Mouse (Mus musculus): Measurements from ENCODE around the gene Olfr658. TPM values are rescaled to one million over a fixed set of nuclear protein-coding genes. Genes with fewer than 3 reads are reported as not detected.

The Olfr658 gene
- 0.18 and 0.39 TPM in 2 replicates for total RNA-seq (2017)

DNA sequence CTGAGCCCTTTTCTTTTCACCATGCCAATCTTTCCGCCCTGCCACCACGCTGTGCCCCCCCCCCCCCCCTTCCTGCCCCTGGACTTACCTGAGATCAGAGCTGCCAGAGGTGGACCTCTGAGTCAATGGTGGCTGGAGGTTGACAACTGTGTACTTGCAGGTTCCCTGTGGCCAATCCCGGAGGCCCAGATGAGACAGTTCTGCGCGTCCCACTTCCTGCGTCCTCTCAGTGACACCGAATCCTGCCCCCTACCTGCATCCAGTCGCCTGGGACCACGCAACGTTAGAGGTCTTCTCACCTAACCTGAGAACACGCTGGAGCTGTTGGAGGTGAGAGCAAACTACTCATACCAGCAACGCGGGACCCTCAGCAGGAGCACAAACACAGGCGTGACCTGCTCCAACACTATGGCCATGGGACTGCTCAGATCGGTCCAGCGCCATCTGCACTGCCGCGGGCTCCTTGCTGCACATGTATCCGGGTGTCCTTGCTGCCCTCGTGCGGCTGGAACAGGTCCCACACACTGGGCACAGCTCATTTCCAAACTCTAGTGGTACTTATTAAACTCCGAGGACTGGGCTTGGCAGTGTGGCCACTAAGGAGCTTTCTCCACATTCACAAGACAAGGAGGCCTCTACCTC lies at the start of gene Olfr658:
Olfr658 (minus strand) TSS at position 465 of the 642 bp plus-strand sequence.
- ATAC-seq (replicated peaks; ENCODE audit: low read depth, poor library complexity, severe bottlenecking): peak; percentile 100

DNA sequence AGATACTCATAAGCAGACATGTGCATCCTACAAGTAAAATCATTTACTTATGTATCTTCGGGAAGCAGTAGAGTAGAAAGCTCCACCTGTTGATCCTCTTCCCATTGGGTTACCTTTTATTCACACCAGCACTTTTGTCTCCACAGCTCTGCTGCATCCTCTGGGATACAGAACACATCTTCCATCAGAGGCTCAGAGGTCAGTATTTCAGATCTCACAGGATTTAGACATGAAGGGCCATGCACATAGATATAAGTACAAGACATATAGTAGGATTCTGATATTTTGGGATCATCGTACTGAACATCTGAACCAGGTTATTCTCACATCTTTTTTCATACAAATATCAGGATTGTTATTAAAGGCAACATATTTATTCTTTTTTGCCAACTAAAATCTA lies 39.1 kb upstream of the Olfr658 start, which contains the start of gene Olfr661:
Olfr661 (plus strand) TSS at position 301 of the 400 bp plus-strand sequence.
- no peak for ATAC-seq (replicated peaks; ENCODE audit: low read depth, poor library complexity, severe bottlenecking)

DNA sequence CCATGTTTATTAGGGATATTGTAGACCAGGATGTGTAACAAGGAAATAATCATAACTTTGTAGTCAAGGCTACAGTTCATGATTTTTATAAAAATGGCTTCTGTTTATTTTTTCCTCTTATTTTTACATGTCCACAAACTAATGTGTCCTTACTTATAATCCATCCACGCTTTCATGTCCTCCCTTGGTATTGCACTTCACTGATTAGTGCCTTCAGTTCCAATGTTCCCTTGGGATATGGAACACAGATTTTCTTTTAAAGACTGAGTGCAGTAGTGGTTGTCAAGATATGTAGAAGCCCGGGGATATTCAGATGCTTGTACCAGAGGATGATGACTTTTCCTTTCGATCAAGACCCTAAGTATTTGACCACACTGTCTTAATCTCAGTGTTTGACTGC lies 19.3 kb upstream of the Olfr658 start, which contains the start of gene Olfr659:
Olfr659 (plus strand) TSS at position 301 of the 400 bp plus-strand sequence.
- ATAC-seq (replicated peaks; ENCODE audit: low read depth, poor library complexity, severe bottlenecking): no peak

DNA sequence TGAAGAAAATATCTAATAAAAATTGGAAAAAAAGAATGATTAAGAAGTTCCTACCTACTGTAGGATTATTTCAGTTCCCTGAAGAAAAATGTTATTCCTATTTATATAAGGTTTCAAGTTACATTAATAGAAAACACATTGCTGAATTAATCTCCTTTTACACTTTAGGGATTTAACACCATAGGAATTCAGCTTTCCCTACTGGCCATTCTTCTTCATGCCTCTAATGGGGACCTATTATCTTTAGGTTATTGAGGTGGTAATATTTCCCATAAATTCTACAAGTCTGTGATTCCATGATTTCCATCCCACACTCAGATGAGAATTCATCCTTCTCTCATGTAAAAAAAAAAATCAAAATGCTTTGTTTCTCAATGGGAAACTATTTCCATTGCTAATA lies 22.6 kb downstream of the Olfr658 start, which contains the start of gene Olfr657:
Olfr657 (plus strand) TSS at position 301 of the 400 bp plus-strand sequence.
- ATAC-seq (replicated peaks; ENCODE audit: low read depth, poor library complexity, severe bottlenecking): no peak

DNA sequence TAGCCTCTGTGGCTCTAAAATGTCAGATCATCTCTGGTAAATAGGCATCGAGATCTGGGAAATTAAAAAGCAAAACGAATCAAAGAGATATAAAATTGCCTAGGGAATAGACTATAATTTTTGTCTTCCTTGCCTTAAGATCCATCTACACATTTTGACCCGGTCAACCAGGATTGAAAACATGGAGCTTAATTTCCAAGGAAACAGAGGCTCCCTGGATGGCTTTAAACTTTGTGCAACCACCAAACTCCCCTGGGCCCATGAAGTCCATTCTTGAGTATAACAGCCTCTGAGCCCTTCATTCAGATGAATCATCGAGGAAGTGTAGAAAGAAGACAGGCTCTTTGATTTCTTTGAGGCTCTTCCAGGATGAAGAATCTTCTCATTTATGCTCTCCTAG lies 33.5 kb downstream of the Olfr658 start, which contains the start of gene Olfr656:
Olfr656 (plus strand) TSS at position 301 of the 400 bp plus-strand sequence.
- no peak for ATAC-seq (replicated peaks; ENCODE audit: low read depth, poor library complexity, severe bottlenecking)

DNA sequence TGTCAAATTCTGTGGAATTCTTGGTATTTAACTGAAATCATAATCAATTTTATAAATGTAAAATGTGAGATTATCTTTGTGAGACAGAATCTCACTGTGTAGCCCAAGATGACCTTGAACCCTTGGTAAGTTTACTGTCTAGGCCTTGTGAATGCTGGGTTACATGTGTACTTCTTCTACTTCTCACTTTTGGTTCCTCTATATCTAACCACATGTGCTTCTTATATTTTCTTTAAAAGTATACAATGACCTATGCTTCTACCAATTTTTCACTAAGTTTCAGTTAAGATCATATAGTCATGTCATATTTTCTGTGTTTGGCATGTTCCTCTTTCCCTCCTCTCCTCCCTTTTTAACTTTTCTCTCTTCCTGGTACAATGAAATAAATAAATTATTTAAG lies 42.4 kb downstream of the Olfr658 start:
- ATAC-seq (replicated peaks; ENCODE audit: low read depth, poor library complexity, severe bottlenecking): peak; percentile 87

DNA sequence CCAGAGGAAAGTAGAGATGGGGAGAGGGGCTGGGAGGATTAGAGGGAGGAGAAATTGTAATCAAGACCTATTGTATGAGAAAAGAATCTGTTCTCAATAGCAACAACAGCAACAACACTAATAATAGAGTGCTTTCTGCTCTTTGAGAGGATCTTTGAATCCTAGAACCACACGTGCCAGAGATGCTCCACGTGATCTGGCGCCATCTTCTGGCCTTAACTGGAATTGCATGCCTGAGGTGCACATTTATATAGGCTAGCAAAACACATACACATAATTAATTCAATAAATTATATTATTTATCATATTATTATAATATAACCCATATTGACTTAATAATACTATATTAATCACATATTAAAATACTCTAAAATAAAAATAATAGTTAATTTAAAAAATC lies 43.9 kb downstream of the Olfr658 start:
- peak; percentile 96 for ATAC-seq (replicated peaks; ENCODE audit: low read depth, poor library complexity, severe bottlenecking)

DNA sequence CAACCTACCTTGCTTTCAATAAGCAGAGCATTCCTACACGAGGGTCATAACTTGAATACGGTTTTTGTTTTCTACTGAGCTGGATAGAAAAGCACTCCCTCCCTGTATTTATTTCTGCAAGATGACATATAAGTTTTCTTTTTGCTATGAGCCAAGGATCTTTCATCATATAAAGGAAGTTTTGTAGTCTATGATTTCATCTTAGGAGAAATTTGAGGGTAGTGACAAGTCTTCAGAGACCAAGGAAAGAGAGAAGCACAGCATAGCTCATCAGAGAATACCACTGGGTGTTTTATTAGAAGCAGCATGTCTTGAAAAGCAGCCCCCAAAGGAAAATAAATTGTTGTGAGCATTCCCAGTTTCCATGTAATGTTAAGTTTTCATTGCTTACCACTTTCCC lies 45.4 kb downstream of the Olfr658 start, which contains the start of gene Olfr655:
Olfr655 (minus strand) TSS at position 101 of the 400 bp plus-strand sequence.
- no peak for ATAC-seq (replicated peaks; ENCODE audit: low read depth, poor library complexity, severe bottlenecking)

Other genes with a start within 250 kb of the Olfr658 start
- 0.27 and 1.5 TPM in 2 replicates for gene Trim30c, start 246.5 kb downstream of the Olfr658 start, total RNA-seq (2017)
- gene Trim30a, start 182.1 kb downstream of the Olfr658 start, total RNA-seq (2017): 35.5 and 36.2 TPM in 2 replicates
- 12.2 and 12.4 TPM in 2 replicates for gene Trim30d, start 139.5 kb downstream of the Olfr658 start, total RNA-seq (2017)
- not detected in 2 replicates for gene Olfr651, start 97.2 kb downstream of the Olfr658 start, total RNA-seq (2017)
- not detected in 2 replicates for gene Olfr652, start 86.4 kb downstream of the Olfr658 start, total RNA-seq (2017)
- not detected in 2 replicates for gene Olfr653, start 70.0 kb downstream of the Olfr658 start, total RNA-seq (2017)
- not detected in 2 replicates for gene Olfr654, start 60.3 kb downstream of the Olfr658 start, total RNA-seq (2017)
- gene Olfr655, start 45.5 kb downstream of the Olfr658 start, total RNA-seq (2017): not detected in 2 replicates
- gene Olfr656, start 33.4 kb downstream of the Olfr658 start, total RNA-seq (2017): not detected in 2 replicates
- not detected in 2 replicates for gene Olfr657, start 22.5 kb downstream of the Olfr658 start, total RNA-seq (2017)
- not detected in 2 replicates for gene Olfr659, start 19.4 kb upstream of the Olfr658 start, total RNA-seq (2017)
- gene Olfr661, start 39.2 kb upstream of the Olfr658 start, total RNA-seq (2017): not detected in 2 replicates
- not detected in 2 replicates for gene Usp17le, start 130.2 kb upstream of the Olfr658 start, total RNA-seq (2017)
- gene Usp17lb, start 195.3 kb upstream of the Olfr658 start, total RNA-seq (2017): not detected in 2 replicates
- gene Usp17la, start 209.7 kb upstream of the Olfr658 start, total RNA-seq (2017): not detected in 2 replicates
- not detected in 2 replicates for gene Olfr665, start 230.7 kb upstream of the Olfr658 start, total RNA-seq (2017)
- gene Olfr666, start 248.6 kb upstream of the Olfr658 start, total RNA-seq (2017): not detected in 2 replicates